Comparison of ENCODE assay signal across 15 mouse cellular contexts in genomic region chr6:145284286-145284685, GRCm38 (mm10).
"Had no signal": no experiment of that assay in that cellular context is flagged by ENCODE, and none has a peak within 500 bp of the region (broad histone marks: within the 10 kb centered on the region; RNA-seq: fewer than 3 reads in every experiment).

No protein-coding gene starts in this region.

- DNase-seq: kidney, adult 18-20 months; kidney, adult 9 months; kidney, postnatal 14 days; kidney, postnatal 4 days; liver; lung, adult 18-20 months; lung, postnatal 10 days; lung, postnatal 36 days; midbrain, embryonic 14.5 days; right cerebral cortex, adult 18-20 months; right cerebral cortex, postnatal 14 days; spleen, adult 18-20 months; thymus, adult 2 months had no signal

- ATAC-seq: intestine, embryonic 16.5 days; liver, embryonic 12.5 days had no signal
